ENCODE assay signal across 17 mouse cellular contexts in genomic region chrX:42321200-42321773, GRCm38 (mm10).
A peak's percentile ranks its signal among the peaks of the same experiment; 100 is the strongest.
DNase-seq lines count a peak whose midpoint lies in the region; ATAC-seq lines count a peak whose summit lies in the region.
"Had no signal": no experiment of that assay in that cellular context is flagged by ENCODE, and none has a peak within 500 bp of the region (broad histone marks: within the 10 kb centered on the region; RNA-seq: fewer than 3 reads in every experiment).

No protein-coding gene starts in this region.

- no peak overlapping the region for H3K4me2 ChIP-seq in lung, embryonic 15.5 days
- H3K4me2 ChIP-seq in embryonic facial prominence, embryonic 14.5 days (ENCODE audit: low read depth, low read length), result no peak overlapping the region
- H3K4me2 ChIP-seq: embryonic facial prominence, embryonic 13.5 days; forebrain, embryonic 12.5 days; hindbrain, embryonic 15.5 days; midbrain, embryonic 12.5 days; neural tube, embryonic 13.5 days had no signal

- H3K27ac ChIP-seq in lung, embryonic 15.5 days, result no peak overlapping the region
- H3K27ac ChIP-seq in embryonic facial prominence, embryonic 14.5 days (replicated peaks; ENCODE audit: low read depth, low read length), result no peak overlapping the region
- H3K27ac ChIP-seq: embryonic facial prominence, embryonic 13.5 days; forebrain, embryonic 12.5 days; hindbrain, embryonic 15.5 days; liver, embryonic 14.5 days; midbrain, embryonic 12.5 days; neural tube, embryonic 13.5 days had no signal

- no peak for DNase-seq in lung, postnatal 14 days
- peak; percentile 59 for DNase-seq in embryo, embryonic 10.5 days (ENCODE audit: low spot score)
- DNase-seq in embryonic facial prominence, embryonic 14.5 days (ENCODE audit: low spot score), result peak; percentile 23
- DNase-seq in mesoderm, embryonic 11.5 days (ENCODE audit: low read depth, low spot score), result peak; percentile 25
- DNase-seq: adrenal gland, postnatal 25 days; cerebellum, postnatal 10 days; kidney, adult 8-10 months; thymus, postnatal 36 days had no signal

- 0 out of 2 replicates have a peak, but pooled peaks cover 3% of the 10 kb centered on the region for H3K4me1 ChIP-seq in lung, embryonic 15.5 days
- no peaks in the 10 kb centered on the region for H3K4me1 ChIP-seq in embryonic facial prominence, embryonic 14.5 days (ENCODE audit: control insufficient read depth, insufficient read depth, low read length)
- H3K4me1 ChIP-seq: embryonic facial prominence, embryonic 13.5 days; hindbrain, embryonic 15.5 days had no signal

- H3K27me3 ChIP-seq in lung, embryonic 15.5 days, result no peaks in the 10 kb centered on the region
- no peaks in the 10 kb centered on the region for H3K27me3 ChIP-seq in embryonic facial prominence, embryonic 14.5 days (replicated peaks; ENCODE audit: control insufficient read depth, insufficient read depth, low read length)
- H3K27me3 ChIP-seq: embryonic facial prominence, embryonic 13.5 days; forebrain, embryonic 12.5 days; hindbrain, embryonic 15.5 days; midbrain, embryonic 12.5 days; neural tube, embryonic 13.5 days had no signal

- H3K9ac ChIP-seq in lung, embryonic 15.5 days, result no peak overlapping the region
- H3K9ac ChIP-seq in embryonic facial prominence, embryonic 14.5 days (ENCODE audit: low read depth, low read length), result no peak overlapping the region
- H3K9ac ChIP-seq: embryonic facial prominence, embryonic 13.5 days; forebrain, embryonic 12.5 days; hindbrain, embryonic 15.5 days; liver, embryonic 14.5 days; midbrain, embryonic 12.5 days; neural tube, embryonic 13.5 days had no signal

- 21% methylated on average over 9 of the region's 9 CpGs for WGBS in lung, embryonic 15.5 days
- WGBS in embryonic facial prominence, embryonic 14.5 days, result 37% methylated on average over 9 of the region's 9 CpGs

- H3K4me3 ChIP-seq in lung, embryonic 15.5 days, result no peak overlapping the region
- H3K4me3 ChIP-seq in embryonic facial prominence, embryonic 14.5 days (ENCODE audit: low read depth, low read length), result no peak overlapping the region
- H3K4me3 ChIP-seq: embryonic facial prominence, embryonic 13.5 days; forebrain, embryonic 12.5 days; hindbrain, embryonic 15.5 days; midbrain, embryonic 12.5 days; neural tube, embryonic 13.5 days had no signal

- H3K36me3 ChIP-seq in lung, embryonic 15.5 days, result no peaks in the 10 kb centered on the region
- no peaks in the 10 kb centered on the region for H3K36me3 ChIP-seq in embryonic facial prominence, embryonic 14.5 days (ENCODE audit: control insufficient read depth, insufficient read depth, low read length)
- H3K36me3 ChIP-seq: embryonic facial prominence, embryonic 13.5 days; forebrain, embryonic 12.5 days; hindbrain, embryonic 15.5 days; midbrain, embryonic 12.5 days; neural tube, embryonic 13.5 days had no signal

- peak; percentile 52; the same call in 1 of the 2 replicates for ATAC-seq in lung, embryonic 15.5 days (ENCODE audit: borderline replicate concordance, extremely low read depth, low FRiP score, low TSS enrichment)
- no peak for ATAC-seq in embryonic facial prominence, embryonic 14.5 days (ENCODE audit: low read depth)
- ATAC-seq in monocyte, adult 5-6 weeks (replicated peaks; ENCODE audit: insufficient number of reproducible peaks, low FRiP score, low TSS enrichment, poor library complexity, severe bottlenecking), result no peak
- ATAC-seq in megakaryocyte, adult 5-6 weeks (ENCODE audit: poor library complexity, severe bottlenecking), result no peak

- no peaks in the 10 kb centered on the region for H3K9me3 ChIP-seq in lung, embryonic 15.5 days
- no peaks in the 10 kb centered on the region for H3K9me3 ChIP-seq in embryonic facial prominence, embryonic 14.5 days (ENCODE audit: control insufficient read depth, low read length)
- H3K9me3 ChIP-seq: embryonic facial prominence, embryonic 13.5 days; forebrain, embryonic 12.5 days; hindbrain, embryonic 15.5 days; midbrain, embryonic 12.5 days; neural tube, embryonic 13.5 days had no signal
